Mouse (Mus musculus): ENCODE data around the gene Slc25a38.

DNA sequence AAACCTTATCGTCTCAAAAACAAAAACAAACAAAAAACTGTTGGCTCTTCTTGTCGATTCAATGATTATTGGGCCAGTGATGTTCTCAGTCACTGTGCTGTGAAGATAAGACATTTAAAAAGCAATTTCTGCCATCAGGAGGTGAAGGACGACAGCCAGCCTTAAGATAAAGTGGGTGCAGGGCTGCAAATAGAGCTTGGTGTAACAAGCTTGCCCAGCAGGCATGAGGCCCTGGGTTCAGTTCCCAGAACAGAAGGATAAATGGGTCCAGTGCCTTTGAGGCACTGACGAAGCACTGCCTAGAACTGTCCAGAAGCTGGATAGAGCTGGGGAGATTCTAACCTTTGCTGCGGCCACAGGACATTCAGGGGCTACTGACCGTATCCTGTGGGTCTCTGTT lies 2.3 kb downstream of the Slc25a38 start:
- TF ChIP-seq POLR2A (IDR thresholded peaks at IDR 0.05; ENCODE audit: low read depth, low read length) (no peak), CTCF (IDR thresholded peaks at IDR 0.05; ENCODE audit: borderline replicate concordance, insufficient read depth, low read length) (no peak)
